8 mouse cellular contexts compared by ENCODE assay signal in the genomic region with DNA sequence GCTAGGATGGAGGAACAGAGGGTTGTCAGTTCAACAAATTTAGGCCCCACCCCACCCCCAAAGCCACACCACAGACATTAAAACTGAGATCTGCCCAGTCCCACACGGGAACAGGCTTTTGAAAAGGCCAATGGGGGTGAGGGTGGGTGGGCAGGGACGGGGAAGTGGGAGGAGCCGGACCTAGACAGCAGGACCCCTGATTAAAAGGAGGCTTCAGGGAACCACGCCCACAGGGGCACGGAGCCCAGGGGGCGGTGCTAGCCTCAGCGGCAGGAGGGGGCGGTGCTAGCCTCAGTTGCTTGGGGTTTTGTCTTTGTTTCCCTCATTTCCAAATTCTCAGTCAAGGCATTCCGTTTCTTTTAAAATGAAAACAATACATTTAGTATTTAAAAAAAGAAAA. TPM values are rescaled to one million over a fixed set of nuclear protein-coding genes. Genes with fewer than 3 reads are reported as not detected.
DNase-seq lines count a peak whose midpoint lies in the region; ATAC-seq and TF ChIP-seq lines count a peak whose summit lies in the region.

No protein-coding gene starts in this region.

- TF ChIP-seq CTCF in liver, embryonic 14.5 days (IDR thresholded peaks at IDR 0.05; ENCODE audit: low read depth): no peak
- TF ChIP-seq CTCF in cerebellum, adult 2 months (IDR thresholded peaks at IDR 0.05; ENCODE audit: borderline replicate concordance, insufficient read depth, low read depth, low read length): no peak

- H3K4me3 ChIP-seq in heart, embryonic 10.5 days: peak overlapping the region; percentile 22; the same call in 1 of the 2 replicates
- H3K4me3 ChIP-seq in forebrain, embryonic 11.5 days (ENCODE audit: low read depth, low read length): no peak overlapping the region
- H3K4me3 ChIP-seq in liver, embryonic 14.5 days (ENCODE audit: insufficient read depth in 1 of 2, low read depth in 2 of 2, low read length in 2 of 2): no peak overlapping the region
- H3K4me3 ChIP-seq in cerebellum, adult 2 months (replicated peaks; ENCODE audit: insufficient read depth, low read depth, low read length): no peak overlapping the region

- H3K36me3 ChIP-seq in heart, embryonic 10.5 days: peaks cover 29% of the 10 kb centered on the region
- peaks cover under 1% of the 10 kb centered on the region; the same call in 1 of the 2 replicates for H3K36me3 ChIP-seq in forebrain, embryonic 11.5 days (ENCODE audit: control insufficient read depth, insufficient read depth, low read length)
- H3K36me3 ChIP-seq in liver, embryonic 14.5 days (replicated peaks; ENCODE audit: control insufficient read depth, insufficient read depth, low read depth): no peaks in the 10 kb centered on the region

- 4% methylated on average over 9 of the region's 9 CpGs for WGBS in heart, embryonic 10.5 days
- 1% methylated on average over 9 of the region's 9 CpGs for WGBS in forebrain, embryonic 11.5 days
- 3% methylated on average over 9 of the region's 9 CpGs for WGBS in liver, embryonic 14.5 days (ENCODE audit: insufficient replicate concordance)
- WGBS in cerebellum, adult 2 months: 27% methylated on average over 9 of the region's 9 CpGs

- no peak for TF ChIP-seq EP300 in liver, embryonic 14.5 days (IDR thresholded peaks at IDR 0.05; ENCODE audit: low read depth)

- H3K27ac ChIP-seq in heart, embryonic 10.5 days: peak overlapping the region; percentile 16; the same call in 1 of the 2 replicates
- H3K27ac ChIP-seq in forebrain, embryonic 11.5 days (ENCODE audit: low read depth, low read length): no peak overlapping the region
- H3K27ac ChIP-seq in liver, embryonic 14.5 days: no peak overlapping the region
- H3K27ac ChIP-seq in cerebellum, adult 2 months (ENCODE audit: insufficient read depth, low read length): no peak overlapping the region

- peak; percentile 79 for ATAC-seq in forebrain, embryonic 11.5 days (replicated peaks; ENCODE audit: low FRiP score)
- 0 out of 2 replicates have a peak, but pooled peaks have one; percentile 31 for ATAC-seq in liver, embryonic 14.5 days (ENCODE audit: insufficient read depth)

- no peaks in the 10 kb centered on the region for H3K9me3 ChIP-seq in heart, embryonic 10.5 days
- no peaks in the 10 kb centered on the region for H3K9me3 ChIP-seq in forebrain, embryonic 11.5 days (ENCODE audit: control insufficient read depth, low read length)
- no peaks in the 10 kb centered on the region for H3K9me3 ChIP-seq in liver, embryonic 14.5 days (ENCODE audit: control insufficient read depth, low read length)

- H3K4me1 ChIP-seq in heart, embryonic 10.5 days: peaks cover 93% of the 10 kb centered on the region
- peaks cover 20% of the 10 kb centered on the region for H3K4me1 ChIP-seq in forebrain, embryonic 11.5 days (replicated peaks; ENCODE audit: control insufficient read depth, insufficient read depth, low read length)
- peaks cover 0 to 8% of the 10 kb centered on the region in 2 experiments; a peak in 3 of 4 replicates for H3K4me1 ChIP-seq in liver, embryonic 14.5 days (replicated peaks; ENCODE audit: control insufficient read depth in 2 of 2, insufficient read depth in 2 of 2, low read length in 1 of 2)
- peaks cover 22% of the 10 kb centered on the region for H3K4me1 ChIP-seq in cerebellum, adult 2 months (ENCODE audit: control insufficient read depth, insufficient read depth, low read length)

- no peaks in the 10 kb centered on the region for H3K27me3 ChIP-seq in heart, embryonic 10.5 days (ENCODE audit: insufficient read depth, poor library complexity, severe bottlenecking)
- no peaks in the 10 kb centered on the region for H3K27me3 ChIP-seq in forebrain, embryonic 11.5 days (ENCODE audit: control insufficient read depth, insufficient read depth, low read length)
- no peaks in the 10 kb centered on the region for H3K27me3 ChIP-seq in liver, embryonic 14.5 days (ENCODE audit: control insufficient read depth, insufficient read depth, low read length)
- H3K27me3 ChIP-seq in cerebellum, adult 2 months (ENCODE audit: control insufficient read depth, insufficient read depth, low read length): no peaks in the 10 kb centered on the region

- no peak for TF ChIP-seq POLR2A in cerebellum, adult 2 months (IDR thresholded peaks at IDR 0.05; ENCODE audit: borderline replicate concordance, insufficient read depth, low read length)

- no peak for DNase-seq in heart, embryonic 10.5 days (ENCODE audit: low spot score)
- no peak for DNase-seq in heart, adult 18-20 months
- peak; percentile 75 for DNase-seq in A20 (ENCODE audit: low read depth, low spot score)
- DNase-seq in forebrain, embryonic 11.5 days (ENCODE audit: low spot score): peak; percentile 88
- DNase-seq in liver, embryonic 14.5 days (ENCODE audit: low read depth in 3 of 3, low spot score in 3 of 3): no peak
- DNase-seq in yolk sac, embryonic 10.5 days (ENCODE audit: low spot score): no peak
- DNase-seq in layer of hippocampus, adult 9-11 months: no peak
- no peak for DNase-seq in cerebellum, adult 2 months

- no peak overlapping the region for H3K9ac ChIP-seq in forebrain, embryonic 11.5 days (ENCODE audit: low read length)
- H3K9ac ChIP-seq in liver, embryonic 14.5 days (replicated peaks): no peak overlapping the region

- 0 out of 2 replicates have a peak overlapping the region, but pooled peaks have one; percentile 11 for H3K4me2 ChIP-seq in forebrain, embryonic 11.5 days (ENCODE audit: low read depth, low read length, severe bottlenecking)
- H3K4me2 ChIP-seq in liver, embryonic 14.5 days (ENCODE audit: low read depth): peak overlapping the region; percentile 28; the same call in 1 of the 2 replicates

RNA-seq across cellular contexts. Expression of a gene that starts 10.2 kb away (rescaled TPM):
- polyA plus RNA-seq in heart, embryonic 10.5 days (2016; fragmentation: Nextera tagmentation; extraction: Ambion mirVana): 20.7 and 35.9 TPM in 2 replicates
- 1 to 10 TPM; 9.9 TPM for total RNA-seq in heart, adult 18-20 months (2021)
- polyA plus RNA-seq in forebrain, embryonic 11.5 days (2014; fragmentation: Nextera tagmentation; extraction: Ambion mirVana): 53.0 and 55.2 TPM in 2 replicates
- polyA plus RNA-seq in liver, embryonic 14.5 days (2012; rRNA removed): 7.6 and 8.2 TPM in 2 replicates
- 6.2 and 7.4 TPM in 2 replicates for polyA plus RNA-seq in liver, embryonic 14.5 days (2014; fragmentation: Nextera tagmentation; extraction: Ambion mirVana)
- polyA plus RNA-seq in cerebellum, adult 2 months (2012; rRNA removed): 24.8 and 25.5 TPM in 2 replicates

RNA-seq across cellular contexts. Expression of a gene that starts 40.4 kb away (rescaled TPM):
- polyA plus RNA-seq in heart, embryonic 10.5 days (2016; fragmentation: Nextera tagmentation; extraction: Ambion mirVana): 0.04 and 0.10 TPM in 2 replicates
- under 1 TPM; 0.13 to 0.32 TPM for total RNA-seq in heart, adult 18-20 months (2021)
- polyA plus RNA-seq in forebrain, embryonic 11.5 days (2014; fragmentation: Nextera tagmentation; extraction: Ambion mirVana): 0.56 TPM in 2 replicates
- polyA plus RNA-seq in liver, embryonic 14.5 days (2012; rRNA removed): 0.06 and 0.09 TPM in 2 replicates
- 0.04 TPM in 1 of 2 replicates, not detected in the other for polyA plus RNA-seq in liver, embryonic 14.5 days (2014; fragmentation: Nextera tagmentation; extraction: Ambion mirVana)
- polyA plus RNA-seq in cerebellum, adult 2 months (2012; rRNA removed): 1.9 and 2.4 TPM in 2 replicates

Comparison
In these comparisons a context has a peak if more than half of its experiments do, and no peak if none do; other contexts are left out.
1. DNase-seq: peak in A20 (single experiment) and forebrain, embryonic 11.5 days (single experiment); none in heart, embryonic 10.5 days (single experiment), heart, adult 18-20 months (0 of 2), liver, embryonic 14.5 days (0 of 3), yolk sac, embryonic 10.5 days (single experiment), layer of hippocampus, adult 9-11 months (single experiment) and cerebellum, adult 2 months (0 of 2).